Comparison of ENCODE assay signal across 22 mouse cellular contexts in genomic region chr6:85286283-85287047, GRCm38 (mm10). TPM values are rescaled to one million over a fixed set of nuclear protein-coding genes. Genes with fewer than 3 reads are reported as not detected.
A peak's percentile ranks its signal among the peaks of the same experiment; 100 is the strongest.
DNase-seq lines count a peak whose midpoint lies in the region; ATAC-seq and TF ChIP-seq lines count a peak whose summit lies in the region.
"Had no signal": no experiment of that assay in that cellular context is flagged by ENCODE, and none has a peak within 500 bp of the region (broad histone marks: within the 10 kb centered on the region; RNA-seq: fewer than 3 reads in every experiment).

No protein-coding gene starts in this region.

- no peak overlapping the region for H3K27ac ChIP-seq in midbrain, embryonic 11.5 days (ENCODE audit: low read depth, low read length)
- H3K27ac ChIP-seq in midbrain, embryonic 14.5 days (replicated peaks; ENCODE audit: low read depth, low read length) = no peak overlapping the region
- peak overlapping the region; percentile 85; the same call in 1 of the 2 replicates for H3K27ac ChIP-seq in ES-E14 (ENCODE audit: insufficient read depth, low read depth, low read length, poor library complexity, severe bottlenecking)
- H3K27ac ChIP-seq in hindbrain, embryonic 16.5 days (ENCODE audit: low read depth, low read length) = no peak overlapping the region
- H3K27ac ChIP-seq: gastrocnemius, adult 2 months; hindbrain, embryonic 12.5 days; hindbrain, embryonic 15.5 days; intestine, embryonic 15.5 days had no signal

- in situ Hi-C loops in ES-E14 (cut with MboI; ENCODE audit: low sequenced_read_pairs in 2 of 2, unreplicated experiment in 2 of 2) = no loop called here

- no peaks in the 10 kb centered on the region for H3K27me3 ChIP-seq in midbrain, embryonic 11.5 days (ENCODE audit: control insufficient read depth, insufficient read depth, low read length)
- H3K27me3 ChIP-seq in midbrain, embryonic 14.5 days (ENCODE audit: control insufficient read depth, insufficient read depth, low read length) = no peaks in the 10 kb centered on the region
- H3K27me3 ChIP-seq in hindbrain, embryonic 16.5 days (replicated peaks; ENCODE audit: control insufficient read depth, insufficient read depth, low read length) = no peaks in the 10 kb centered on the region
- H3K27me3 ChIP-seq: CH12.LX; hindbrain, embryonic 12.5 days; hindbrain, embryonic 15.5 days; intestine, embryonic 15.5 days had no signal

- no peak overlapping the region for H3K4me3 ChIP-seq in midbrain, embryonic 11.5 days (ENCODE audit: low read depth, low read length)
- no peak overlapping the region for H3K4me3 ChIP-seq in midbrain, embryonic 14.5 days (replicated peaks; ENCODE audit: low read depth, low read length)
- H3K4me3 ChIP-seq in ES-E14 (ENCODE audit: insufficient read depth in 1 of 2, low read depth in 1 of 2, low read length in 2 of 2, poor library complexity in 1 of 2, severe bottlenecking in 1 of 2) = peak overlapping the region; percentile 30 to 49
- H3K4me3 ChIP-seq in hindbrain, embryonic 16.5 days (ENCODE audit: low read length) = no peak overlapping the region
- H3K4me3 ChIP-seq: gastrocnemius, adult 2 months; hindbrain, embryonic 12.5 days; hindbrain, embryonic 15.5 days; intestine, embryonic 15.5 days had no signal

- no peak overlapping the region for H3K4me2 ChIP-seq in midbrain, embryonic 11.5 days
- no peak overlapping the region for H3K4me2 ChIP-seq in midbrain, embryonic 14.5 days (ENCODE audit: low read length)
- H3K4me2 ChIP-seq in hindbrain, embryonic 16.5 days (ENCODE audit: low read length) = no peak overlapping the region
- H3K4me2 ChIP-seq: heart, embryonic 11.5 days; hindbrain, embryonic 12.5 days; hindbrain, embryonic 15.5 days; intestine, embryonic 15.5 days had no signal

- H3K36me3 ChIP-seq in midbrain, embryonic 11.5 days (ENCODE audit: control insufficient read depth, insufficient read depth, low read length) = no peaks in the 10 kb centered on the region
- H3K36me3 ChIP-seq in midbrain, embryonic 14.5 days (ENCODE audit: control insufficient read depth, insufficient read depth, low read length) = no peaks in the 10 kb centered on the region
- no peaks in the 10 kb centered on the region for H3K36me3 ChIP-seq in ES-E14 (ENCODE audit: control insufficient read depth, insufficient read depth, low read length, poor library complexity, severe bottlenecking)
- H3K36me3 ChIP-seq in hindbrain, embryonic 16.5 days (ENCODE audit: control insufficient read depth, insufficient read depth, low read length) = no peaks in the 10 kb centered on the region
- H3K36me3 ChIP-seq: hindbrain, embryonic 12.5 days; hindbrain, embryonic 15.5 days; intestine, embryonic 15.5 days had no signal

- DNase-seq in frontal cortex, adult 2 months (ENCODE audit: extremely low spot score in 1 of 2, low spot score in 1 of 2) = no peak
- DNase-seq in midbrain, embryonic 11.5 days (ENCODE audit: low spot score, missing footprints) = peak; percentile 19
- DNase-seq in midbrain, embryonic 14.5 days = no peak
- peak; percentile 76 for DNase-seq in ES-E14 (ENCODE audit: low read depth, low spot score)
- no peak for DNase-seq in spleen, postnatal 4 days (ENCODE audit: low spot score in 2 of 2)
- DNase-seq: adrenal gland, postnatal 10 days; adrenal gland, postnatal 36 days; B cell, adult 2 months; cerebellum, adult 18-20 months; cerebellum, adult 9-10 months; cerebellum, postnatal 14 days; gastrocnemius, adult 2 months; gastrocnemius, postnatal 14 days; heart, adult 11 months had no signal

- H3K9me3 ChIP-seq in midbrain, embryonic 11.5 days (ENCODE audit: control insufficient read depth, low read length) = no peaks in the 10 kb centered on the region
- no peaks in the 10 kb centered on the region for H3K9me3 ChIP-seq in midbrain, embryonic 14.5 days (ENCODE audit: control insufficient read depth, low read length)
- no peaks in the 10 kb centered on the region for H3K9me3 ChIP-seq in ES-E14 (ENCODE audit: control insufficient read depth, insufficient read depth, low read depth, low read length)
- H3K9me3 ChIP-seq in hindbrain, embryonic 16.5 days (ENCODE audit: control insufficient read depth, low read length) = no peaks in the 10 kb centered on the region
- H3K9me3 ChIP-seq: hindbrain, embryonic 15.5 days; intestine, embryonic 15.5 days had no signal

- 88% methylated on average over 13 of the region's 13 CpGs for WGBS in midbrain, embryonic 11.5 days
- 86% methylated on average over 13 of the region's 13 CpGs for WGBS in midbrain, embryonic 14.5 days
- whole genome bisulfite sequencing in hindbrain, embryonic 16.5 days = 88% methylated on average over 13 of the region's 13 CpGs

- H3K9ac ChIP-seq in midbrain, embryonic 11.5 days (ENCODE audit: low read length) = no peak overlapping the region
- H3K9ac ChIP-seq in midbrain, embryonic 14.5 days (replicated peaks; ENCODE audit: low read length) = no peak overlapping the region
- H3K9ac ChIP-seq in ES-E14 (ENCODE audit: insufficient read depth, low read depth, low read length, poor library complexity, severe bottlenecking) = peak overlapping the region; percentile 52; the same call in 1 of the 2 replicates
- no peak overlapping the region for H3K9ac ChIP-seq in hindbrain, embryonic 16.5 days (ENCODE audit: low read depth, low read length)
- H3K9ac ChIP-seq: hindbrain, embryonic 12.5 days; hindbrain, embryonic 15.5 days; intestine, embryonic 15.5 days had no signal

- ATAC-seq in frontal cortex, adult (ENCODE audit: low TSS enrichment) = peak; percentile 51; the same call in 1 of the 2 replicates
- ATAC-seq in midbrain, embryonic 11.5 days (ENCODE audit: low FRiP score) = no peak
- ATAC-seq in midbrain, embryonic 14.5 days (ENCODE audit: low FRiP score, low TSS enrichment) = no peak
- ATAC-seq in hindbrain, embryonic 16.5 days = no peak
- ATAC-seq: forebrain, embryonic 14.5 days; intestine, embryonic 15.5 days had no signal

- H3K4me1 ChIP-seq in midbrain, embryonic 11.5 days (ENCODE audit: control insufficient read depth, insufficient read depth, low read length) = no peaks in the 10 kb centered on the region
- no peaks in the 10 kb centered on the region for H3K4me1 ChIP-seq in midbrain, embryonic 14.5 days (ENCODE audit: control insufficient read depth, insufficient read depth, low read length)
- peaks cover 8 to 9% of the 10 kb centered on the region in 2 experiments; a peak in 3 of 4 replicates for H3K4me1 ChIP-seq in ES-E14 (ENCODE audit: control insufficient read depth in 2 of 2, insufficient read depth in 2 of 2, low read length in 2 of 2, poor library complexity in 1 of 2)
- H3K4me1 ChIP-seq in hindbrain, embryonic 16.5 days (ENCODE audit: control insufficient read depth, insufficient read depth, low read depth, low read length) = no peaks in the 10 kb centered on the region
- H3K4me1 ChIP-seq: hindbrain, embryonic 12.5 days; hindbrain, embryonic 15.5 days; intestine, embryonic 15.5 days had no signal

TF ChIP-seq in ES-E14, 5 proteins besides CTCF, POLR2A, EP300 and RAD21:
- TF ChIP-seq ZNF384 (IDR thresholded peaks at IDR 0.05; ENCODE audit: low read depth, low read length) (no peak), CHD2 (IDR thresholded peaks at IDR 0.05; ENCODE audit: low read depth, low read length) (no peak), HCFC1 (IDR thresholded peaks at IDR 0.05; ENCODE audit: borderline replicate concordance, insufficient read depth, low read length) (no peak), ZC3H11A (IDR thresholded peaks at IDR 0.05; ENCODE audit: borderline replicate concordance, low read depth, low read length) (no peak), MAFK (IDR thresholded peaks at IDR 0.05; ENCODE audit: insufficient read depth, low read depth, low read length) (no peak)

RNA-seq across cellular contexts. Expression of gene Sfxn5, which starts 46.8 kb away (rescaled TPM):
- 137 and 156 TPM in 2 replicates for polyA plus RNA-seq in frontal cortex, adult 2 months (2012; rRNA removed)
- polyA plus RNA-seq in midbrain, embryonic 11.5 days (2014; fragmentation: Nextera tagmentation; extraction: Ambion mirVana) = 5.7 and 6.2 TPM in 2 replicates
- polyA plus RNA-seq in midbrain, embryonic 14.5 days (2014; fragmentation: Nextera tagmentation; extraction: Ambion mirVana) = 15.6 and 24.0 TPM in 2 replicates
- total RNA-seq in ES-E14 (2012; rRNA removed) = 4.9 and 5.8 TPM in 2 replicates
- 49.1 and 61.3 TPM in 2 replicates for polyA plus RNA-seq in hindbrain, embryonic 16.5 days (2015; fragmentation: Nextera tagmentation; extraction: Ambion mirVana)

Comparison
In these comparisons a context has a peak if more than half of its experiments do, and no peak if none do; other contexts are left out.
1. DNase-seq: peak in midbrain, embryonic 11.5 days (single experiment) and ES-E14 (single experiment); none in frontal cortex, adult 2 months (0 of 2), midbrain, embryonic 14.5 days (single experiment) and spleen, postnatal 4 days (0 of 2).
2. H3K4me3 ChIP-seq: peak in ES-E14 (2 of 2); none in midbrain, embryonic 11.5 days (single experiment), midbrain, embryonic 14.5 days (single experiment) and hindbrain, embryonic 16.5 days (single experiment).